Mouse (Mus musculus): ENCODE measurements around the gene Coa5.

The Coa5 gene

DNA sequence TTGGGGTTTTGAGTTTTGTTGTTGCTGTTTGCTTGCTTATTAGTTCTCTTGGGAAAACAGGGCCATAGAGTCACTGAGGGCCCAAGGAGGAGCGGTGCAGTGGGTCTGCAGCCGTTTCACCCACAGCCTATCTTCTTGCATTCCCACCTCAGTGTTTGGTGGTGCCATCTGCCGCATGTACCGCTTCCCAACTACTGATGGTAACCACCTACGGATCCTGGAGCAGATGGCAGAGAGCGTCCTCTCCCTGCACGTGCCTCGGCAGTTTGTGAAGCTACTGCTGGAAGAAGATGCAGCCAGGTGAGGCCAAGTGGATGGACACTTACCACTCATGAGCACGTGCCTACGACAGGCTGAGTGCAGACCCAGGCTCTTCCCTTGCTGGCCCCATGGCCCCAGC lies 61.8 kb downstream of the Coa5 start:
- peak; percentile 95 for DNase-seq (ENCODE audit: low read depth, low spot score)
